Mouse (Mus musculus): ENCODE results near the gene Cacna1h. TPM values are rescaled to one million over a fixed set of nuclear protein-coding genes. Genes with fewer than 3 reads are reported as not detected.

Gene Cacna1h
- polyA plus RNA-seq, 1 experiment = 5.6 TPM

DNA sequence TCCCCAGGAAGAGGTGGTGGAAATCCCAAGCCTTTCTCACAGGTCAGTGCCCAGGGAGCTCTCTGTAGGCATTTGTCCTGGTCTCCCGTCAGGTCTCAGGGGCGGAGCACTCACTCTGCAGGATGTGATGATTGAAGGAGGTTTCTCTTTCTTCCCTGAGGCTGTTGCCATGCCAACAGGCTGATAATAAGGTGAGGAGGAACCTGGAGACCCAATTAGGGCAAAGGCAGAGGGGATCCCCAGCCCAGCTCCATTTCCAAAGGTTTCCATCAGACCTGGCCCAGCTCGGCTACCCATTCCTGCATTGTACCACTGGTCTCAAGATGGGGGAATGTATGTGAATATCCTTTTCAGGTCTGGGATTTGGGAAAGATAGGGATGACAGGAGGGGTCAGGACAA lies 29.4 kb downstream of the Cacna1h start:
- no peaks in the 10 kb centered on the region for H3K36me3 ChIP-seq (ENCODE audit: control insufficient read depth, insufficient read depth, low read length, poor library complexity, severe bottlenecking)
- no peaks in the 10 kb centered on the region for H3K4me1 ChIP-seq (ENCODE audit: control insufficient read depth, insufficient read depth, low read length)
- H3K27me3 ChIP-seq (ENCODE audit: control insufficient read depth, insufficient read depth, low read length, poor library complexity, severe bottlenecking) = no peaks in the 10 kb centered on the region
- H3K9ac ChIP-seq (ENCODE audit: low read depth, poor library complexity, severe bottlenecking) = no peak overlapping the region
- no peak overlapping the region for H3K27ac ChIP-seq (ENCODE audit: insufficient read depth, low read length)
- H3K9me3 ChIP-seq (replicated peaks; ENCODE audit: control insufficient read depth, insufficient read depth, low read length, poor library complexity, severe bottlenecking) = no peaks in the 10 kb centered on the region
- TF ChIP-seq CTCF (IDR thresholded peaks at IDR 0.05; ENCODE audit: low read depth, low read length) (no peak), EP300 (IDR thresholded peaks at IDR 0.05; ENCODE audit: insufficient read depth, low read depth, low read length) (no peak), POLR2A (IDR thresholded peaks at IDR 0.05; ENCODE audit: insufficient read depth, low read length) (no peak)
- H3K4me3 ChIP-seq (ENCODE audit: low read depth, low read length) = no peak overlapping the region

DNA sequence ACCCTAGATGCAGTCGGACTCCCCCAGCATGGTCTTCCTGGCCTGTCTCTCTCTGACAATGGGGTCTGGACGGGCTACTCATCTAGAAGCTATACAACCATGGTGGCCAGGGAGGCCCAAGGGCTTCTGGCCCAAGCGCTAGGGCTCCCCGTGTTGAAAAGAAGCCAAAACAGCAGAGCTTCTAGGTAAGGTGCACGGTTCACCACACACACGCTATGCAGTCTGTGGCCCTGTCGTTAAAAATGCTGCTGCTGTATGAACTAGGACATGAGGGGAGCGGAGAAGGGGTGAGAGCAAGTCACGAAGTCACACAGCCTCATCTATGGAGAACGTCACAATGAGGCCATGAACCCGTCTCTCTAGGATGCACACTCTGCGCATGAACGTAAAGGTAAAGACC lies 31.4 kb downstream of the Cacna1h start:
- no peaks in the 10 kb centered on the region for H3K27me3 ChIP-seq (ENCODE audit: control insufficient read depth, insufficient read depth, low read length, poor library complexity, severe bottlenecking)
- TF ChIP-seq POLR2A (IDR thresholded peaks at IDR 0.05; ENCODE audit: insufficient read depth, low read length) = no peak
- no peak for TF ChIP-seq EP300 (IDR thresholded peaks at IDR 0.05; ENCODE audit: insufficient read depth, low read depth, low read length)
- TF ChIP-seq CTCF (IDR thresholded peaks at IDR 0.05; ENCODE audit: low read depth, low read length) = no peak
- no peak overlapping the region for H3K27ac ChIP-seq (ENCODE audit: insufficient read depth, low read length)
- H3K4me3 ChIP-seq (ENCODE audit: low read depth, low read length) = no peak overlapping the region
- H3K9ac ChIP-seq (ENCODE audit: low read depth, poor library complexity, severe bottlenecking) = no peak overlapping the region
- H3K9me3 ChIP-seq (replicated peaks; ENCODE audit: control insufficient read depth, insufficient read depth, low read length, poor library complexity, severe bottlenecking) = no peaks in the 10 kb centered on the region
- H3K36me3 ChIP-seq (ENCODE audit: control insufficient read depth, insufficient read depth, low read length, poor library complexity, severe bottlenecking) = no peaks in the 10 kb centered on the region
- H3K4me1 ChIP-seq (ENCODE audit: control insufficient read depth, insufficient read depth, low read length) = no peaks in the 10 kb centered on the region

DNA sequence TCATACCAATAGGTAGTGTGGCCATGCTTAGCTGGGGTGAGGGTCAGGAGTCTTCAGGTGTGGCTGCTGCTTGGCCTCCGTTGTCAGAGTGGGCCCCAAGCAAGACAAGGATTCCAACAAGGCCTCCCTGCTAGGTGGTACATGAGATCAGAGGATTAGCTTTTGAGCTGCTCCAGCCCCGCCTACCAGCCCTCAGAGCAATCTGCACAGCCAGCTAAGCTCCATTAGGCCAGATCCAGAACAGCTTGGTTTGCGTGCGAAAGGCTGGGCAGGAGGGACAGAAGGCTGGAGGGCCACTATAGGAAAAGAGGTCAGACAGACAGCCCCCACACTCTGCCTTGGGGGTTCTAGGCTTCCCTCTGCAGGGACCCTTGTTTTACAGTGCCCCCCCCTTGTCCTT lies 32.1 kb downstream of the Cacna1h start:
- H3K9me3 ChIP-seq (replicated peaks; ENCODE audit: control insufficient read depth, insufficient read depth, low read length, poor library complexity, severe bottlenecking) = no peaks in the 10 kb centered on the region
- no peaks in the 10 kb centered on the region for H3K27me3 ChIP-seq (ENCODE audit: control insufficient read depth, insufficient read depth, low read length, poor library complexity, severe bottlenecking)
- no peak overlapping the region for H3K9ac ChIP-seq (ENCODE audit: low read depth, poor library complexity, severe bottlenecking)
- no peak overlapping the region for H3K27ac ChIP-seq (ENCODE audit: insufficient read depth, low read length)
- H3K4me3 ChIP-seq (ENCODE audit: low read depth, low read length) = no peak overlapping the region
- TF ChIP-seq POLR2A (IDR thresholded peaks at IDR 0.05; ENCODE audit: insufficient read depth, low read length) = no peak
- TF ChIP-seq EP300 (IDR thresholded peaks at IDR 0.05; ENCODE audit: insufficient read depth, low read depth, low read length) = no peak
- TF ChIP-seq CTCF (IDR thresholded peaks at IDR 0.05; ENCODE audit: low read depth, low read length) = no peak
- H3K4me1 ChIP-seq (ENCODE audit: control insufficient read depth, insufficient read depth, low read length) = no peaks in the 10 kb centered on the region
- H3K36me3 ChIP-seq (ENCODE audit: control insufficient read depth, insufficient read depth, low read length, poor library complexity, severe bottlenecking) = no peaks in the 10 kb centered on the region

DNA sequence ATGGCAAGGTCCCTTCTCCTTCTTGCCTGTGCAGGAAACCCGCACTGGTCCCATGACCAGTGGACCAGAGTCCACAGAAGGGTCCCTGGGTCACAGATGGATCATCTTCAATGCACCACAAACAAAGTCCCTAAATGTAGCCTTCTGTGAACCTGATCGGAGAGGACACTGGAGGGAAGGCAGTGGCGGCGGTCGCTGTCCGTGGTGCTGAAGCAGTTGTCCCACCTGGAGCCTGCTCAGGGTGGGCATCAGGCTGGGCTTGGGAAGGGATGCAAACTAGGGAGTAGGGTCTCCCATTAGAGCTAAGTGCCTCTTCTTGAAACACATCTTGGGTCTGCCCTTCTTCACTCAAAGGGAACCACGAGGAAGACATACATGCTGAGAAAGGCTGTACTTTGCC lies 33.1 kb downstream of the Cacna1h start:
- H3K9me3 ChIP-seq (replicated peaks; ENCODE audit: control insufficient read depth, insufficient read depth, low read length, poor library complexity, severe bottlenecking) = no peaks in the 10 kb centered on the region
- no peak overlapping the region for H3K9ac ChIP-seq (ENCODE audit: low read depth, poor library complexity, severe bottlenecking)
- H3K36me3 ChIP-seq (ENCODE audit: control insufficient read depth, insufficient read depth, low read length, poor library complexity, severe bottlenecking) = no peaks in the 10 kb centered on the region
- H3K27me3 ChIP-seq (ENCODE audit: control insufficient read depth, insufficient read depth, low read length, poor library complexity, severe bottlenecking) = no peaks in the 10 kb centered on the region
- H3K4me3 ChIP-seq (ENCODE audit: low read depth, low read length) = no peak overlapping the region
- no peaks in the 10 kb centered on the region for H3K4me1 ChIP-seq (ENCODE audit: control insufficient read depth, insufficient read depth, low read length)
- TF ChIP-seq CTCF (IDR thresholded peaks at IDR 0.05; ENCODE audit: low read depth, low read length) (no peak), EP300 (IDR thresholded peaks at IDR 0.05; ENCODE audit: insufficient read depth, low read depth, low read length) (no peak), POLR2A (IDR thresholded peaks at IDR 0.05; ENCODE audit: insufficient read depth, low read length) (no peak)
- no peak overlapping the region for H3K27ac ChIP-seq (ENCODE audit: insufficient read depth, low read length)

DNA sequence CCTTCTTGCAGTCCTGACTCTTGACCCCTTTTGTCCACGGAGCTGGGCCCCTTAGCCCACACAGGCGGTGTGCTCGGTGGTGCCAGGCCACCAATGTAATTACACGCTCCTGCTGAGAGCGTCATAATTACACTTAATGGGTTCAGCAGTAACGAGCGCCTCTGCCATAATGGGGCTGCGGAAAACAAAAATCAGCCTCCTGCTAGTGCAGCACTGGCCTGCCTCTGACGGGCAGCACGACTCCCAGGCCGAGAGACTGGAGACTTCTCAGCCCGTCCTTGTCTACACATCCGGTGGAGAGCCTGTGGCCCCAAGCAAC lies 35.1 kb downstream of the Cacna1h start:
- no peaks in the 10 kb centered on the region for H3K9me3 ChIP-seq (replicated peaks; ENCODE audit: control insufficient read depth, insufficient read depth, low read length, poor library complexity, severe bottlenecking)
- no peak overlapping the region for H3K27ac ChIP-seq (ENCODE audit: insufficient read depth, low read length)
- H3K4me3 ChIP-seq (ENCODE audit: low read depth, low read length) = no peak overlapping the region
- no peaks in the 10 kb centered on the region for H3K36me3 ChIP-seq (ENCODE audit: control insufficient read depth, insufficient read depth, low read length, poor library complexity, severe bottlenecking)
- no peak overlapping the region for H3K9ac ChIP-seq (ENCODE audit: low read depth, poor library complexity, severe bottlenecking)
- no peaks in the 10 kb centered on the region for H3K4me1 ChIP-seq (ENCODE audit: control insufficient read depth, insufficient read depth, low read length)
- no peaks in the 10 kb centered on the region for H3K27me3 ChIP-seq (ENCODE audit: control insufficient read depth, insufficient read depth, low read length, poor library complexity, severe bottlenecking)
- TF ChIP-seq EP300 (IDR thresholded peaks at IDR 0.05; ENCODE audit: insufficient read depth, low read depth, low read length) = no peak
- TF ChIP-seq POLR2A (IDR thresholded peaks at IDR 0.05; ENCODE audit: insufficient read depth, low read length) = no peak
- TF ChIP-seq CTCF (IDR thresholded peaks at IDR 0.05; ENCODE audit: low read depth, low read length) = no peak

DNA sequence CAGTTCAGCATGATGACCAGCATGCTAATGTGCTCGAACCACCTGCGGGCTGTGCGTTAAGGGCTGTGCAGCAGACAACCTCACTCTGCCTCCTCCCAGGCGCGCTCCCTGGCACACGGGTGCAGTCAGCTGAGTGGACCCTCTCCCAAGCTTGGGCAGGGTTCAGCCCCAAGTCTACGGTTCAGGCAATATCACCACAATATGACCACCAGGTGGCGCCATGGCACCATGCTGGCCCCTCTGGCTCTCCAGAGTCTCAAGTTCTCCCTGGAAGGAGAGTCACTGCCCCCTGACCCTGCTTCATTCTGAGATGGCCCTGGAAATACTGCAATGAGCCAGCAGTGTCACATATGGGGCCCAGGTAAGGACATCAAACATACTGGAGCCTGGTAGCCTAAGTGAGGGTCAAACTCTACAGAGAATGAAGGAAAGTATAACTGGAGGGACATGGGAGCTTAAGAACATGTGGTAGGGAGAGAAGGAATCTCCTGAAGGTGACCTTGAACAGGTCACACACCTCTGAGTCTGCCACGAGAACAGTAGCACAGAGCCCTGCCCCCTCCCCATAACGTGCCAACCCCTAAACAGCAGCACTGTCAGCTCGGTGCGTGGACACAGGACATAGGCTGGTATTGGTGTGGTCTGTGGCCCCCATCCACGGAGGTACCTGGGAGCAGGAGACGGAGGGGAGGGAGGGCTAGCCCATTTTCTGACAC lies 35.6 kb downstream of the Cacna1h start:
- Histone ChIP-seq H3K4me1 (ENCODE audit: control insufficient read depth, insufficient read depth, low read length) (no peaks in the 10 kb centered on the region), H3K36me3 (ENCODE audit: control insufficient read depth, insufficient read depth, low read length, poor library complexity, severe bottlenecking) (no peaks in the 10 kb centered on the region), H3K9me3 (replicated peaks; ENCODE audit: control insufficient read depth, insufficient read depth, low read length, poor library complexity, severe bottlenecking) (no peaks in the 10 kb centered on the region), H3K27me3 (ENCODE audit: control insufficient read depth, insufficient read depth, low read length, poor library complexity, severe bottlenecking) (no peaks in the 10 kb centered on the region), H3K9ac (ENCODE audit: low read depth, poor library complexity, severe bottlenecking) (no peak overlapping the region), H3K4me3 (ENCODE audit: low read depth, low read length) (no peak overlapping the region), H3K27ac (ENCODE audit: insufficient read depth, low read length) (no peak overlapping the region)
- TF ChIP-seq EP300 (IDR thresholded peaks at IDR 0.05; ENCODE audit: insufficient read depth, low read depth, low read length) (no peak), CTCF (IDR thresholded peaks at IDR 0.05; ENCODE audit: low read depth, low read length) (peak; percentile 97), POLR2A (IDR thresholded peaks at IDR 0.05; ENCODE audit: insufficient read depth, low read length) (no peak)

Measured in ES-Bruce4 (cell line).